In the genomic region with DNA sequence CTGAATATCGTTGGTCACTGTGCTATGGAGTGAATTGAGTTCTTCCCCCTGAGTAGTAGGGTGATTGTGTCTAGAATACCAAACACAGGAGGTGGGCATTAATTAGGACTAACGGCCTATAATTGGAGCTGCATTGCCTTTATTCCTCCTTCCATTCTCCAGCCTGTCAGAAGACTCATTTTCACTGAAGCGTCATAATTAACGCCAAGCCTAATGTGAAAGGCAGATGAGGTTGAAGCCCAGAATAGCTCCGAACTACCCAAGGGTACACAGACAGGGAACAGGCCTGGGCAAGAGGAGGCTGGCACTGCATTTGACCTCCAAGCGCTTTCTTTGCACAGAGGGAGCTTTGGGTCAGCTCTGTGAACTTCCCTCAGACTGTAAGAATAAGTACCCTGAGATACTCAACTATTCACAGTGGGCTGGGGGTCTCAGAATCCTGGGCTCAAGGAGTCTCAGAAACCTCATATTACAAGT, we compare ENCODE assay signal across 11 mouse cellular contexts.
A peak's percentile ranks its signal among the peaks of the same experiment; 100 is the strongest.
DNase-seq lines count a peak whose midpoint lies in the region; ATAC-seq lines count a peak whose summit lies in the region.
"Had no signal": no experiment of that assay in that cellular context is flagged by ENCODE, and none has a peak within 500 bp of the region (broad histone marks: within the 10 kb centered on the region; RNA-seq: fewer than 3 reads in every experiment).

No protein-coding gene starts in this region.

- H3K4me1 ChIP-seq in midbrain, embryonic 12.5 days, result peaks cover 15% of the 10 kb centered on the region
- no peaks in the 10 kb centered on the region for H3K4me1 ChIP-seq in midbrain, embryonic 10.5 days
- H3K4me1 ChIP-seq in forebrain, embryonic 13.5 days, result peaks cover 32% of the 10 kb centered on the region
- no peaks in the 10 kb centered on the region for H3K4me1 ChIP-seq in kidney, embryonic 14.5 days (ENCODE audit: control insufficient read depth, insufficient read depth, low read length)

- DNase-seq in midbrain, embryonic 10.5 days (ENCODE audit: low spot score), result no peak
- DNase-seq in layer of hippocampus, adult 9-11 months, result peak; percentile 34
- peak; percentile 6 for DNase-seq in retina, postnatal 7 days (ENCODE audit: low read depth, low spot score)
- DNase-seq: heart, adult 18-20 months had no signal

- no peak overlapping the region for H3K4me2 ChIP-seq in midbrain, embryonic 12.5 days (replicated peaks)
- H3K4me2 ChIP-seq in forebrain, embryonic 13.5 days, result peak overlapping the region; percentile 24; the same call in 1 of the 2 replicates
- no peak overlapping the region for H3K4me2 ChIP-seq in kidney, embryonic 14.5 days (replicated peaks; ENCODE audit: low read depth, low read length)
- H3K4me2 ChIP-seq: liver, embryonic 11.5 days had no signal

- no peaks in the 10 kb centered on the region for H3K9me3 ChIP-seq in midbrain, embryonic 12.5 days
- H3K9me3 ChIP-seq in midbrain, embryonic 10.5 days (replicated peaks), result no peaks in the 10 kb centered on the region
- H3K9me3 ChIP-seq in forebrain, embryonic 13.5 days (replicated peaks), result no peaks in the 10 kb centered on the region
- H3K9me3 ChIP-seq in kidney, embryonic 14.5 days (ENCODE audit: control insufficient read depth, low read length), result no peaks in the 10 kb centered on the region

- H3K27me3 ChIP-seq in midbrain, embryonic 12.5 days, result no peaks in the 10 kb centered on the region
- no peaks in the 10 kb centered on the region for H3K27me3 ChIP-seq in midbrain, embryonic 10.5 days (ENCODE audit: low read depth, poor library complexity, severe bottlenecking)
- H3K27me3 ChIP-seq in forebrain, embryonic 13.5 days, result no peaks in the 10 kb centered on the region
- H3K27me3 ChIP-seq in kidney, embryonic 14.5 days (ENCODE audit: control insufficient read depth, insufficient read depth, low read length), result no peaks in the 10 kb centered on the region
- H3K27me3 ChIP-seq: CH12.LX had no signal

- 51% methylated on average over 6 of the region's 6 CpGs for WGBS in midbrain, embryonic 12.5 days
- WGBS in midbrain, embryonic 10.5 days, result 83% methylated on average over 6 of the region's 6 CpGs
- 7% methylated on average over 6 of the region's 6 CpGs for WGBS in forebrain, embryonic 13.5 days
- 50% methylated on average over 6 of the region's 6 CpGs for WGBS in kidney, embryonic 14.5 days

- H3K36me3 ChIP-seq in midbrain, embryonic 12.5 days, result no peaks in the 10 kb centered on the region
- no peaks in the 10 kb centered on the region for H3K36me3 ChIP-seq in midbrain, embryonic 10.5 days
- H3K36me3 ChIP-seq in forebrain, embryonic 13.5 days (ENCODE audit: poor library complexity, severe bottlenecking), result no peaks in the 10 kb centered on the region
- H3K36me3 ChIP-seq in kidney, embryonic 14.5 days (ENCODE audit: control insufficient read depth, insufficient read depth, low read length), result no peaks in the 10 kb centered on the region

- H3K9ac ChIP-seq in midbrain, embryonic 12.5 days (replicated peaks), result no peak overlapping the region
- no peak overlapping the region for H3K9ac ChIP-seq in forebrain, embryonic 13.5 days
- H3K9ac ChIP-seq in kidney, embryonic 14.5 days (ENCODE audit: low read depth, low read length), result no peak overlapping the region

- no peak overlapping the region for H3K27ac ChIP-seq in midbrain, embryonic 12.5 days (replicated peaks)
- no peak overlapping the region for H3K27ac ChIP-seq in midbrain, embryonic 10.5 days (replicated peaks)
- peak overlapping the region; percentile 75 for H3K27ac ChIP-seq in forebrain, embryonic 13.5 days
- H3K27ac ChIP-seq in kidney, embryonic 14.5 days (ENCODE audit: low read depth, low read length), result no peak overlapping the region
- H3K27ac ChIP-seq: stomach, postnatal 0 days had no signal

- peak; percentile 81 for ATAC-seq in midbrain, embryonic 12.5 days (ENCODE audit: low FRiP score, low read depth)
- ATAC-seq in forebrain, embryonic 13.5 days, result peak; percentile 96
- ATAC-seq in kidney, embryonic 14.5 days (ENCODE audit: low FRiP score, low TSS enrichment), result no peak
- no peak for ATAC-seq in CD4-positive, CD25-positive, alpha-beta regulatory T cell, adult 4 months

- H3K4me3 ChIP-seq in midbrain, embryonic 12.5 days, result no peak overlapping the region
- H3K4me3 ChIP-seq in midbrain, embryonic 10.5 days, result no peak overlapping the region
- H3K4me3 ChIP-seq in forebrain, embryonic 13.5 days, result no peak overlapping the region
- no peak overlapping the region for H3K4me3 ChIP-seq in kidney, embryonic 14.5 days (ENCODE audit: low read length)

Comparison
In these comparisons a context has a peak if more than half of its experiments do, and no peak if none do; other contexts are left out.
1. ATAC-seq: peak in midbrain, embryonic 12.5 days (single experiment) and forebrain, embryonic 13.5 days (single experiment); none in kidney, embryonic 14.5 days (single experiment) and CD4-positive, CD25-positive, alpha-beta regulatory T cell, adult 4 months (single experiment).